Mouse (Mus musculus) lung, postnatal 14 days (tissue): Measurements from ENCODE around the gene Zcchc4.
"Not testable (repeated sequence)": the region's sequence is repeated elsewhere in the genome, so short reads cannot be mapped to it uniquely, and the experiment has no call there.

Experiments used
- DNase-seq: peaks from one replicate; pipeline ENCODE4 v3.0.0; 2021

The Zcchc4 gene

DNA sequence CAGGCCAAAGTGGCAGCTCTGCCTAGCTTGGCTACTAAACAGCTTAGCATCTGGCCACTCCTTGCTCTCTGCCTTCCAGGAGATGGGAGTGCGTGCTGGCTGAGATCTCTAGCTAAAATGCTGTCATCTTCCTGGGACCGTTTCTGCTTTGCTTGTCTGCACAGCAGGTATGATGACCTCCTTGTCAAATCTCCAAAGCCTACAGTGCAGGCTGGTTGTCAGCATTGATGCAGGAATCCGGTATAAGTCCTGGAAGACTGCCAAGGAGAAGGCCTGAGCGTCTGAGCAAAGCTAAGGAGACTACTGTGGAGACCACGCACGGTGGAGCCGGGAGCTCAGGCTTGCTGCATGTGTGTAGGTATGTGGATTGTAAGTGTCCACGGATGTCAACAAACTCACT lies at the start of gene Zcchc4:
TSS of gene Zcchc4 (plus strand) at position 173 of the 400 bp plus-strand sequence.
- DNase-seq, result no peak

DNA sequence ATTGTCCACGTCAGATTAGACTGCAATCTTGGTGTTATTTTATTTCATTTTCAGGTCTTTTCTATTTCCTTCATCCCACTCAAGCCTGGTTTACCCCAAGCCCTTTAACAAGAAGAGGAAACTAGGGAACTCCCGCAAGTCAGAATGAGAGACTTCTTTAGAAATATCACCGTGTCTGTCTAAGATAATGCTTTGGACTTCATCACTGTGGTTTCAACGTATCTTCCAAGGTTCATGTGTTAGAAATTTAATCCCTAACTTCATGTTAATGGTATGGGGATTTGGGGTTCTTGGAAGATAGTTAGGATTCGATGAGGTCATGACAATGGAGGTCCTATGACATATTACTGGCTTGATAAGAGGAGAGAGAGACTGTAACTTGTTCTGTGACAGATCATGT lies 47.5 kb upstream of the Zcchc4 start:
- DNase-seq, result no peak

DNA sequence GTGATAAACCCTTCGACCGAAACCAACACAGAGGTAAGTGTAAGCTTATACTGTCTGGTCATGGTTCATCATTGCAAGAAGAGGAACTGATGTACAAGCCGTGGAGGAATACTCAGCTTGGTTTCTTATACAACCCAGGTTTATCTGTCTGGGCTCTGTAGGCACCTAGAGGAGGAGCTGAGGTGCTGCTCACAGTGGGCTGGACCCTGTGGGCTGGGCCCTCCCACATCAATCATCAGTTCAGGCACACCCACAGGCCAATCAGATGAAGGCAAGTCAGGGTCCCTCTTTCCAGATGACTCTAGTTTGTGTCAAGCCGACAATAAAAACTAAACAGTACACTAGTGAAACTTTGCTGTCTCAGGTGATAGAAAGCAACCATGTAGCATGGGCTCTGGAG lies 42.4 kb upstream of the Zcchc4 start:
- no peak for DNase-seq

DNA sequence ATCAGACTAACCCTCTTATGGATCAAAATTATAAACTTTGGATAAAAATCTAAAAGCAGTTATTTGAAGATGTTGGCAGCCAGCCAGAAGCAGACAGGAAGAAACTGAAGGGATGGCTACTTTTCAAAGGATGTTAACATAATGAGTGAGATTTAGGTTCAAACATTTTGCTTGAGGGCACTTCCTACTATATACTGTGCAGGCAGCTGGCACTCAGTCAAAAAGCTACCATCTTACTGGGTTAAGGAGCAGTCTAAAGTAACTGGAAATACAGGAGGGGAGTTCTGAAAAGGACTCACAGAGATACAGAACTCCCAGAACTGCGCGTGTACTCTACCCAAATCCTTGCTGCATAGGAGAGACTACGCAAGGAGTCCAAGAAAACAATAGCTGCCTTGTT lies 39.2 kb upstream of the Zcchc4 start:
- no peak for DNase-seq

DNA sequence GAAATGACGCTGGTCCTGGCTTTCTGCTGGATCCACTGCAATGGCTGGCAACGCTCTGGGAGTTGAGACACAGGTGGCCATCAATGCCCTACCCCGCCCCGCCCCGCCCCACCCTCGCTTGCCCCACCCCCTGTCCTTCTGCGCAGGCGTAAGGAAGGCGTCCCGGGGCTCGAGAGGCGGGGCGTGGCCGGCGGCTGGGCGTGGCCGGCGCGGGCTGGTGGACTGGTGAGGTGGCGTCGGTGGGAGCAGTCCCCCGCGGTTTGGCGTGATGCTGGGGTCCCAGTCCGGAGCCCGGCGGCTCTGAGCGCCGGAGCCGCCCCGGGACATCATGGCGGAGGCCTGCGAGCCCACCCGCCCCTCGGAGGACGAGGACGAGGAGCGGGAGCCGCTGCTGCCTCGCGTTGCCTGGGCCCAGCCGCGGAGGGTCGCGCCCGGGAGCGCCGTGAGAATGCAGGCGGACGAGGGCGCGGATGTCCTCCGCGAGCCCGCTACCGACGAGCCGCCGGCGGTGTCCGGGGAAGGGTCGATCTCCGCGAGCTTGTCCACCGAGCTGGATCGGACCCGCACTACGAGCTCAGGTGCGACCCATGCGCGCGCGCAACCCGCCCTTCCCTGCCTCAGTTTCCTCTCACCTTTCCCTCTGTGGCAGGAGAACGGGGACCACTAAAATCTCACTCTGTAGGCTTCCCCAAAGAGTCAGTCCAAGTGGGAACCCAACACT lies 33.7 kb upstream of the Zcchc4 start, which contains the start of gene Pi4k2b:
TSS of gene Pi4k2b (plus strand) at position 184 of the 721 bp plus-strand sequence.
- DNase-seq, result peak; percentile 89

DNA sequence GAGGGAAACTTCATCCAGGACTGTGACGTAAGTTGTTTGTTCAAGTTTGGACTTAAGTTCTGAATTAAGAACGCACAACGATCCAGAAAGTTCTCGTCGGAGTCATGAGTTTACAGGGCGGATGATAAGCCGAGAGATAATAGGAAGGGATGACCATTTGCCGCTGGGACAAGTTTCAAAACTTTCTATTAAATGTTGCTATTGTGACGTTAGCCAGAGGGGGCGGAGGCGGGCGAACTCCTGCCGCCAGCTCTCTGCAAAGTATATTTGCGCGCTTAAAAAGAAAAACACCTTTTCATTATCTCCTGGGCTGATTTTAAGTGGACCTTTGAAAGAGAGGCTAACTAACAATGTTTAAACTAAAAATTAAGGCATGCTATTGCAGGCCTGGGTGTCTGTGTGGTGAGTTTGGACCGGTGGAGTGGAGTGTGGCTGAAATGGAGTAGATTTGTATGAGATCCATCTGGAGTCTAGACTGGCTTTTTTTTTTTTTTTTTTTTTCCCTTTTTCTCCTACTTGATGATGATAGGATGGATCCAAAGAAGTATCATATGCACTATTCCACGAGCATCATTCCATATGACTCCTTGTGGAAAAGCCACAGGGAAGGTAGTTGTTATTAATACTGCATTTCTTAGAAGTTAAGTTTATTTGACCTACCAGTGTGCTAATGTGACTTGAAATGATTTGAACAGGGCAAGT lies 32.9 kb upstream of the Zcchc4 start:
- peak; percentile 61 for DNase-seq

DNA sequence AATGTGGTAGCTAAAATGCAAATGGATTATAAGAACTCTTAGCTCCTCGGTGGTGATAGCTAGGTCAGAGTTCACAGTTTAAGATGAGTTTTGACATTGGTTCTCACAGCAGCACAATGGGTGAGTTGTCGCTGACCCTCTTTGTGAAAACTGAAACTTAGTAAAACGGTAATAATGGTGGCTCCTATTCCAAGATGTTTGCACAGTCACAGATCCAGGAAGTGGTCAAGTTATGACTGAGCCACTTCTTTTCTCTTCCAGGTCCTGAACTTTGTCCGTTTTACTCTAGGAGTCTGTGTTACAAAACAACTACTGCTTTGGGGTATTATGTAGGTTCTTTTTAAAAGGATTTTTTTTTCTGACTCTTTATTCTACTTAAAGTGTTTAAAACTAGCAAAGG lies 32.0 kb upstream of the Zcchc4 start:
- no peak for DNase-seq

DNA sequence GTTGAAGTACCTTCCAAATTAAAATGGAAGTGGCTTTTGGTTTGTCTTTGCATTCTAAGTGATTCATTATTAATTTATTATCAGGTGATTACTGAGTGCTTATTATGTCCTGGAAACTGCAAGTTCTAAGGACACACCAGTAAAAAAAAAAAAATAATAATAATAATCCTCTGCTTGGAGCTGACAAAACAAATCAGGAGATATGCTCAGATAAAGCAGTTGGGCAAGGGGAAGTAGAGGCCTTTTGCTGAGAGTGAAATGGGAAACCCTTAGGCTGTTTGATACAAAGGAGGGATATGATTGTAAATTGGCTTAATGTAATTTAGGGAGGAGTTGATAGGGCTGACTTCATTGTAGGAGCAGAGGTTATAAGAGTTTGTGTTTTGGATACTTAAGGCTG lies 28.3 kb upstream of the Zcchc4 start:
- no peak for DNase-seq

DNA sequence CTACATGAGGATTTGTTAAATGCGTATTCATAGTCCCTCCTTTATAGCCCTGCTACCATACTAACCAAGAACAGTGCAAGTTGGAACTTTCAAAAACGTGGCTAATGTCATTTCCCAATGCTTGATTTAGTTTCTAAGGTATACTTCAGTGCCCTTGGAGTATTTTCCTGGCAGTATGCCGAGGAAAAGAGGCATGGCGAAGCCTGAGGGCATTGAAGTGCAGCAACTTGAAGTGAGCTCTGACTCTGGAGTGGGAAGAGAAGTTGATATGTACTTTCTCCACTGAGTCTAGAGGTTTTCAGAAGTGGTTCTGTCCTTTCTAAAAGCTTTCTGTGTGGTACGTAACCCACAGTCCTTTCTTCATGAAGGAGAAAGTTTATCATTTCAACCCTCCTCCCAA lies 26.5 kb upstream of the Zcchc4 start:
- DNase-seq, result peak; percentile 73

DNA sequence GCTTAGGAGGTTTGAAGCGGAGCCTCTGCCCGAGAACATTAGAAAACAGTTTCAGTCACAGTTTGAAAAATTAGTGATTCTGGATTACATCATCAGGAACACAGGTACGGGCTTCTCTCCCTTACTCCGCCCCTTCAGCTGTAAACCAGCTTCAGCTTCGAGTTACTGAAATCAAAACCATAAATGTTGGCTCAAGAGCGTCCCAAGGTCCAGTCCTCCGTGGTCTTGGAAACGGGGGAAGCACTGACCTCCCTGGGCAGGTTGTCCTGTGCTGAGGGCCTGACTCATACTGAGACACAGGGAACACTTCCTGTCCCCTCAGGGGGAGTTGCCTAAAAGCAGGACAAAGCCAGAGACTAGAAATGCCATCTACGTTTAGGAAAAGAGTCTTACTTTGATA lies 22.1 kb upstream of the Zcchc4 start:
- DNase-seq, result no peak

DNA sequence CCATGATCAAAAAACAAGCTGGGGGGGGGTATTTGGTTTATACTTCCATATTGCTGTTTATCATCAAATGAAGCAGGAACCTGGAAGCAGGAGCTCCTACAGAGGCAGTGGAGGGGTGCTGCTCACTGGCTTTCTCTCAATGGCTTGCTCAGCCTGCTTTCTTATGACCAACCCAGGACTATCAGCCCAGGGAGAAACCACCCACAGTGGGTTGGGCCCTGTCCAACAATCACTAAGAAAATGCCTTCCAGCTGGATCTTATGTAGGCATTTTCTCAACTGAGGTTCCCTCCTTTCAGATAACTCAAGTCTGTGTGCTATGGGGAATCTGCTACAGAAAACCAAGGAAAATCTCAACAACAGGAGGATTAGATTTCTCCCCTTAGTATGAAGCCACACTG lies 21.0 kb upstream of the Zcchc4 start:
- no peak for DNase-seq

DNA sequence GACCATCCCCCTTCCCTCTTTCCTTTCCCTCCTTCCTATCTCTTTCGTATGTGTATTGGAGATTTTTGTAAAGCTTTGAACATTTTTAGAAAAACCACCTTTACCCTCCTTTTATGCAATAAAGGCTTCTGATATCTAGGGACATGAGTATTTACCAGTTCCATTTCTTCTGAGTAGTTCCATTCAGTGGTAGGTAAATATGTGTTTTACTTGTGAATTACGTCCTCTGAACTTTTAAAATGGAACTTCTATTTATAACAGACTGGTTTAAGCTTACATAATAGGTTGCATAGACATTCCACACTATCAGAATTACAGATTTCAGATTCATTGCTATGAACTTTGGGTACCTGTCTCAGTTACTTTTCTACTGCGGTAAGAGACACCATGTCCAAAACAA lies 19.9 kb upstream of the Zcchc4 start:
- DNase-seq, result no peak

DNA sequence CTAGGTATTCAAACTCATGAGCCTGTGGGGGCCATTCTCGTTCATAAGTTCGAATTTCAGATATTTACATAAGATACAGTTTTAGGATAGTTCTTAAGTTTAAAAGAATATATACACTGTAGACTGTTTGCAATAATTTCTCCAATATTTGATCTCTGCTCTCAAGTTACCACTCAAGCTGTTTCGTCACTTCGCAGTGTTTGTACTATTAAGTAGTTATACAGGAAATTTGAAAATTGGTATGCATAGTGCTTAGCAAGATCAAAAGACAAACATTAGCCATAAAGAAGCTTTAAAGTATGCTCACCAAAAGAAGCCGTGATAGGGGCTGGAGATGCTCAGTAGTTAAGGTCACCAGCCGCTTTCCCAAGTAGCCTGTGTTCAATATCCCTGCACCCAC lies 19.2 kb upstream of the Zcchc4 start:
- peak; percentile 35 for DNase-seq

DNA sequence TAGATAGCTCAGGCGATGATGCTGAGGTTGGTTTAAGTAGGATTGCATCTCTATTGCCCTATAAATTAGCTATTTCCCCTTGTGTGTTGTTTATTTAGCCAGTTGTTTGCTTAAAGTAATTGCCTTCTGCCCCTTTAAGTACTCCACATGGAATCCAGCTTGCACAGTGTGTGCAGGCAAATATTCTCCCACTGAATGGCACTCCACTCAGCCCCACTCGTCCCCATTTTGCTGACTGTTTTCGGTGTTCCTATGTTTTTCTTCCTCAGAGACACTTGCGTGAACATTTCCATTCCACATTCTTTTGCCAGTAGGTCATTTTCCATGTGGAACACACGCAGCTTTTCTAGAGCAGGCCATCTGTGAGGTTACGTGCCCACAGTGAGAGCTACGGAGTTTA lies 12.6 kb upstream of the Zcchc4 start:
- no peak for DNase-seq

DNA sequence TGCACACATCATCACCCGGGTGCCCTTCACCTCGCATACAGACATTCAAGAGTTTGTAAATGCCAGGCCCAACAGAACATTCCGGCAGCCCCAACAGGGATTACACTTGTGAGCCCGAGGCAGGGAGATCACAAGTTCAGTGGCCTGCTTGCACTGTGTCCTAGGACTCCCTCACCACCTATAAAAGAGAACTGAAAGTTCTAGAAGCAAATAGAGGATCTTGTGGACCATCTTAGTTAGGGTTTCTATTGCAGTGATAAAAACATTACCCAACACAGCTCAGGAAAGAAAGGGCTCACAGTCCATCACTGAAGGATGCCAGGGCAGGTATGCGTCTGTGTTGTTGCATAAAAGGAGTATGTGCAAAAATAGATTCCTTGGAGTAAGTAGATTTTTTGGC lies 942 bp upstream of the Zcchc4 start:
- no peak for DNase-seq

DNA sequence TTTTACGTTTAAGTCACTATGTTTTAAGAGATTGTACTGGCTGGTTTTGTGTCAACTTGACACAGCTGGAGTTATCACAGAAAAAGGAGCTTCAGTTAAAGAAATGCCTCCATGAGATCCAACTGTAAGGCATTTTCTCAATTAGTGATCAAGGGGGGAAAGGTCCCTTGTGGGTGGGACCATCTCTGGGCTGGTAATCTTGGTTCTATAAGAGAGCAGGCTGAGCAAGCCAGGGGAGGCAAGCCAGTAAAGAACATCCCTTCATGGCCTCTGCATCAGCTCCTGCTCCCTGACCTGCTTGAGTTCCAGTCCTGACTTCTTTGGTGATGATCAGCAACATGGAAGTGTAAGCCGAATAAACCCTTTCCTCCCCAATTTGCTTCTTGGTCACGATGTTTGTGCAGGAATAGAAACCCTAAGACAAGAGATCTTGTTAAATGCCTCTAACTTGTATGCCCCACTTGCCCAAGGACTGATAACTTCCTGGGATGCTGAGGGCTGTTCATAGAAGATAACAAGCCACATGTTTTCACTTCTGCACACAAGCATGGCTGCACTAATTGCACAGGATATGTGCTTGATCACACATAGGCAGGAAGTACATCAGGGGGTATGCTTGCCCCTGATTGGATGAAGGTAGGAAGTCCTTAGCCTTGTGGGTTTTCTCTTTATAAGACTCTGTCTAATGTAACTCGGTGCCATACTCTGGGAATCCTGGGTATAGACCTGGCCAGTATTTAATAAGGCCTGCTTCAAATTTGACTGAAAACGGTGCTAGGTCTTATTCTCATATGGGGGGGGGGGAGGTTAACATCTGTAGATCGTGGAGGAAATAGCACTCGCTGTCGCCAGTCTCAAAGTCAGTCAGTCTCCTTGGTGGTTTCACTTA lies 1.5 kb downstream of the Zcchc4 start:
- DNase-seq, result not testable (repeated sequence)

DNA sequence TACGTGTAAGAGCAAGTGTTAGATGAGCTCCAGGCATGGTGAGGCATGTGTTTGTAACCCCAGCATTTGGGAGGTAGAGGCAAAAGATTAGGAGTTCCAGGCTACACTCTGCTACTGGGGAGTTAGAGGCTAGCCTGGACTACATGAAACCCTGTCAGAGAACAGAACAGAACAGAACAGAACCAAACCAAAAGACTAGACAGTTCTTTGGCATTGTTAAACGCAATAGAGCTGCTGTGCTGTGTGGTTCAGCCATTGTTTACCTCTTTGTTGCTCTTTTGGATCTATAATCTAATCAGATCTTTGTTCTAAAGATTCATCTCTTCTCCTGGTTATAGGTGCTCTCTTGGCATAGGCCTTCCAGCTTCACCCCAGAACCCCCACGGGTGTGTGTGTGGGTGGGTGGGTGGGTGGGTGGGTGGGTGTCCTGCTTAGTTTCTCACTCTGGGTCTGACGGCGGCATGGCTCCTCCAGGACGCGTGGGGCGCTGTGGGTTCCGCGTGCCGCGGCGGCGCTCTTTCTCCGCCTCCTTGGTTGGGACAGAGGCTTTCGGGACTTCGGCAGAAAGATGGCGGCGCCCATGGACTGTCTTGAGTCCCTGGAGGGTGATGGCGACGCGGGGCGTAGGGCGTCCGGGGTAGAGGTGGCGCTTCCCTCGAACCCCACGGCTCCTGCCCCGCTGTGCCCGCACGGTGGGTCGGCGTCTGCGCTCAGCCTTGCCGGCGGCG lies 7.5 kb downstream of the Zcchc4 start:
- peak; percentile 85 for DNase-seq

DNA sequence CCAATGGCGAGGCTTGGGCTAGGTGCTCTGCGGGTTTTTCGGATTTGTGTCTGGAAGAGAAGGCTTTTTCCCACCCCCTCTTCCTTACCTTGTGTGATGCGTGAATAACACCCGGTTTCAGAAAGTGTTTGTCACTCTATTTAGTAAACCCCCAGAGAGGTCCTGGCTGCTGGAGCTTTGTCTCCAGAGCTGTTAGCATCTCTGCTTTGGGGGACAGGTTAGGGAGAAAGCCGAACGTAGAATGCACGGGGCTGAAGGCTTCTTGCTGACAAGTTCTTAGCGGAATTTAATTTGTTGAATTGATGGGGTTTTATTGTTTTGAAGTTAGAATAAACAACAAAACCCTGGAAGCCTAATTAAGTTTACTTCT lies 8.0 kb downstream of the Zcchc4 start:
- DNase-seq, result no peak

DNA sequence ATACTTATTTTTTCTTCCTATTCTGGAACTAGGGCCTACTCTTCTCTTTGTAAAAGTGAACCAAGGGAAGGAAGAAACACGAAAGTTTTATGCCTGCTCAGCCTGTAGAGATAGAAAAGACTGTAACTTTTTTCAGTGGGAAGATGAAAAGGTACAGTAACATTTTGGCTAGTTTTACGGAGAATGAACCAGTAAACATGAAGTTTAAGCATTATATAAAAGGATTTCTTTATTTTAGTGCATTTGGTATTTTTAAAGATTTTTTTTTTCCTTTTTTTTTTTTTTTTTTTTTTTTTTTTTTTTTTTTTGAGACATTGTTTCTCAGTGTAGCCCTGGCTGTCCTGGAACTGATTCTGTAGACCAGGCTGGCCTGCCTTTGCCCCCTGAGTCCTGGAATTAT lies 8.7 kb downstream of the Zcchc4 start:
- no peak for DNase-seq

DNA sequence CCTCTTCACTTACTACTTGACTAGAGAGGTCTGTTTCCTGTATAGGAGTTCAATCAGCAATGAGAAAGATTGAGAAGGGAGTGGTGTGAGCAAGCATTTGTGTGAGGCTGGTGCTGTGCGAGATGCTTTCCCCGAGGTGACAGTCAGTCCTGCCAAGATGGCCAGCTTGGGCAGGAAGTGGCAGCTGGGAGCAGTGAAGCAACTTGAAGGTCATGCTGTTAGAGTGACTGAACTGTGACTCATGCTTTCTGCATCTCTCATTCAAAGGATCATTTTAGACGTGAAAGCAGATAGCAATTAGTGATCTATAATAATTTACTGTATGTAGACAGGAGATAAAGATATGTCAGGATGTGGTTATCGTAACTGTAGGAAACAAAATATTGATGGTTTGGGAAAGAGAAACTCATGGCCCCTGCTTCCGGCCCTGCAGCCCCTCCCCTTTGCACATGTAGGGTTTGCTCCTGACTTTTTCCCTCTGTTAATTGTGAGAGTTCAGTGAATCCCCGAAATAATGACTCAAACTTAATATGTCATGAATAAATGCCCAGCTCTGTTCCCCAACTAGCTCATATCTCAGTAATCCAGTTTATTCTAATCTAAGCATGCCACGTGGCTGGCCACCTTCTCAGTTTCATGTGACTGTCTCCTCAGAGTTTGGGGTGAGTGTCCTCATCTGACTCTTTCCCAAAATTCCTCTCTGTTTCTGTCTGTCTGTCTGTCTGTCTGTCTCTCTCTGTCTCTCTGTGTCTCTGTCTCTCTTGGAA lies 11.5 kb downstream of the Zcchc4 start:
- DNase-seq, result no peak

DNA sequence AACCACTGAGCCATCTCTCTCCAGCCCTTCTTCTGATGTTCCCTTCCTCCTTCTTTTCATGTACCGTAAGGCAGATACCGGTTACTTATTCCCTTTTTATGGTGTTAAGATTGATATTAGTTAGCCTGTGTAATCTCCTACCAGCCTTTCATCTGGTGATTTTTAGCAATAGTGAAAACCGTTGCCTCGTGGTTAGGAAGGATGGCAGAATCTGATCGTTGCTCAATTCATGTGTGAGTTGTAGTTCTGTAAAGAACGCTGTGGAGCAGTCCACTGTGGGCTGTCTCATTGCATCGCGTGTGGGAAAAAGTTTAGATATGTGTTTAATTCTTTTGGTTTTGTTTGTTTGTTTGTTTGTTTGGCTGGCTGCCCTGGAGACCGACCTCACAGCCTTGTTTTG lies 18.0 kb downstream of the Zcchc4 start:
- no peak for DNase-seq

DNA sequence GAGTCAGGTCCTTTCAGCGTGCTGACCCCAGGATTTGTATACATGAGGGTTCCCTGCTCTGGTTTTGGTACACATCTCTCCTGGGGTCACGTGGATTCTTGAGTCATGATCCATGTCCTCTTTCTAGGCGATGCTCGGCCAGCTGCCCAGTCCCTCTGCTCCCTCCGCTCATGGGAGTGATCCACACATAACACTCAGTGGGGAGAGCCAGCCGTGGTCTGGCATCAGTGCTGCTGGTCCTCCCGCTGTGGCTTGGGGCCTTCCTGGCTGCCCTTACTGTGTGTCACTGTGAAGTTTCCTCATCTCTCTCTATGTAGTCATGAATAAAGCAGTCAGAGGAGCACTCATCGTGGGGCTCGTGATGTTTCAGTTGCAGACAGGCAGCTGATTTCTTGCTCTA lies 18.9 kb downstream of the Zcchc4 start:
- DNase-seq, result no peak
